Mouse (Mus musculus): ENCODE data around the gene Slc13a3.

Gene Slc13a3

DNA sequence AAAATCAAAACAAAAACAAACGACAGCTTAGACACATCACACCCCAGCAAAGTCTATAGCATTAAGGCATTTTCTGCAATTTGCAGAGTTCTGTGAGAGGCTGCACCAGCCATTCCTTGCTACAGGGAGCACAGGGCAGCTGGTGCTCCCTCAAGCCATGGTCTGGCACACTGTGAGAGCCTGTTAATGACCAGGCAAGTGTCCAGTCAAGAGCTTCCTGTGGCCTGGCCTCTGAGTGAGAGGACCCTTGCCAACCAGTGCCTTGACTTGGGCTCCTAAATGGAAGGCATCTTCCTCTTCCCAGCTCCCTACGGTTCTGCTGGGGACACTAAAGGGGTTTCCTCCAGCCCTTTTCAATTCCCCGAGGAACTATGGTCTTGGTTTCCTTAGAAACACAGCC is 59.1 kb downstream of the Slc13a3 start:
- no peak for DNase-seq (ENCODE audit: low read depth, low spot score)

DNA sequence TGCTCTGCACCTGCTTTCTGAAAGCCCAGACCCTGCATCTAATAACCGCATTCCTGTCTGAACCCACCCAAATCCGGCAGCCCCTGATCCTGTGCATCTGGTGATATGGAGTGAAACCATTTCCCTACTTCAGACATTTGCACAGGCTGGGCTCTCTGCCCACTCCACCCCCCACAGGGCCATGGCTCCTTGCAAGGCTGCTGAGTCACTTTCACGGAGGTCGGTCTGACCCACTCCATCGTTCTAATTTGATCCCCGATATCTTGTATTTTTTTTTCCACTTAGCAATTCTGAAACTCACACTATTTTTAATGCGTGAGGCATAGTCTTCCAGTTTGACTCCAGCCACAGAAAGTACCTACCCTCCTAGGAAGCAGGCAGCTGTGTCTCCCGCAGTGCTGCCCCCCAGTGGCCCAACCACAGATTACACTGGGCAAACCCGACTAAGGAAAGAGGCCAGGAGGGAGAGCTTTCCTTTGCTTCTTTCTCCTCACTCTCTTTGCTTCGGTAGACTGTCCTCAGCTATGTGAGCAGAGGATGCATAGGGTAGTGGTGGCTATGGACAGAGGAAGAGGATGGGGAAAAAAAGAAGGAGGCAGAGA is 65.2 kb downstream of the Slc13a3 start:
- no peak for DNase-seq (ENCODE audit: low read depth, low spot score)

DNA sequence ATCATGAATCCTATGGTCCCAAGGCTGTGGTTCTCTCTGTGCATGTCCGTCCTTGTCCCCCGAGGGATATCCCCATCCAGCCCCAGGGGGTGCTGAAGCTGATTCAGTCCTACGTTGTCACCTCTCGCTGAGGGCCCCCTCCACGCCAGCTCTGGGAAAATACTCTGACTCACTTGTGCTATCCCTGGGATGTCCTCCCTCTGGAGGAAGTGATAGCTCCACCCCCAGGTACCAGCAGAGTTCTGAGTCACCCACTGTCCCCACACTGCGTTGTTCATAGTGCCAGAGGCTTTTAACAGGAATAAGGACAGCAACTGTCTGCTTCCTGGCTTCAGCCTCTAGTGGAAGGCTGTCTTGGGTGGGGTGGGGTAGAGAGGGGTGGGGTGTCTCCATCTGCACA is 67.7 kb downstream of the Slc13a3 start:
- peak; percentile 83 for DNase-seq (ENCODE audit: low read depth, low spot score)

DNA sequence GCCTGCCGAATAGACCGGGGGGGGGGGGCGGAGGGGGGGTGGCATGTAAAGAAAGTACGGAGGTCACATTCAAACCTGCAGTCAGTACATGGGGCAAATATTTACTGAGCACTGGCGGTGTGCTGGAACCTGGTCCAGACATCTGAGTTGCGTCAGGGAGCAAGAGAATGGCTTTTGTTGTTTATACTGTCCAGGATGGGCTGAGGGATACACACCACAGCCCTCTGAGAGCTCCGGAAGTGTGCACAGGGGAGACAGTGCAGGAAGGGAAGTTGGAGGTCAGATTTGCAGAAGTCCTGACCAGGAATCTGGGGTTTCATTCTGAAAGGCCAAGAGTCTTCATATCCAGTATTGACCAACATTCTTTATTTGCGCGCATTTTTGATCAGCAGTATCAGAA is 68.1 kb downstream of the Slc13a3 start:
- no peak for DNase-seq (ENCODE audit: low read depth, low spot score)

GRCm38 (mm10) chr2:165398164-165398785 is 74.8 kb downstream of the Slc13a3 start:
- no peak for DNase-seq (ENCODE audit: low read depth, low spot score)

- no peak for DNase-seq (ENCODE audit: low read depth, low spot score)
These were observed 75.4 kb downstream of the Slc13a3 start for GRCm38 (mm10) chr2:165397502-165398163.

- no peak for DNase-seq (ENCODE audit: low read depth, low spot score)
These were observed 76.1 kb downstream of the Slc13a3 start for GRCm38 (mm10) chr2:165396831-165397501.

DNA sequence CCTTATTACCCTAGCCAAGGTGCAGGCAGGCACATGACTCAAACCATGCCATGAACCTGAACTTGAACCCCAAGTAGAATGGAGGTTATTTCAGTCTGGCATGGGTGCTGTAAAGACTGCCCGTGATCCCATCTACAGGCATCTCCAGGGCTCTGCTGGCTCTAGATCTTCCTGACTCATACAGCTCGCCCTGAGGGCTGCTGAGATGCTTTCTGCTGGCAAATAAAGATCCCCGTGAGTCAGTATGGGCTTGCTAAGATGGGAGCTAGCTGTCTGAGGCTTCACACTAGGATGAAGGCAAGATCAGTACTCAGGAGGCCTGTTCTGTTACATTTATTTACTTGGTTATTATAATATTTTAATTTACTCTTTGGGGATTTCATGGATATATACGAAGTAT is 80.9 kb downstream of the Slc13a3 start:
- DNase-seq (ENCODE audit: low read depth, low spot score), result no peak

- DNase-seq (ENCODE audit: low read depth, low spot score), result peak; percentile 69
These were observed 81.5 kb downstream of the Slc13a3 start for GRCm38 (mm10) chr2:165391561-165391960.

GRCm38 (mm10) chr2:165389299-165389952 is 83.6 kb downstream of the Slc13a3 start:
- DNase-seq (ENCODE audit: low read depth, low spot score), result no peak

GRCm38 (mm10) chr2:165387844-165388495 is 85.1 kb downstream of the Slc13a3 start, which contains the start of gene Zfp334:
Zfp334 (minus strand) TSS chr2:165388259.
- DNase-seq (ENCODE audit: low read depth, low spot score), result peak; percentile 94

- no peak for DNase-seq (ENCODE audit: low read depth, low spot score)
These were observed 85.7 kb downstream of the Slc13a3 start for GRCm38 (mm10) chr2:165387370-165387769.

DNA sequence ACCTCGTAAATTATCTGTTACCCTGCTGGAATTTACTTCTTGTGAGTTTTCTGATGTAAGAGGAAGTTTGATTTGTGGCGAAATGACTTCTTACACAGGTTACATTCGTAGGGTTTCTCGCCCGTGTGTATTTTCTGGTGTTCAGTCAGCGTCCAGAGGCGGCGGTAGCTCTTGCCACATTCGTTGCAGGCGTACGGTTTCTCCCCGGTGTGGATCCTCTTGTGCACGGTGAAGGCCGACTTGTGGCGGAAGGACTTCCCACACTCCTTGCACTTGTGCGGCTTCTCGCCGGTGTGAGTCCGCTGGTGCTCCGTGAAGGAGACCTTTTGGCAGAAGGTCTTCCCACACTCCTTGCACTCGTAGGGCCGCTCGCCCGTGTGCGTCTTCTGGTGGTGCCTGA is 93.0 kb downstream of the Slc13a3 start:
- no peak for DNase-seq (ENCODE audit: low read depth, low spot score)

- DNase-seq (ENCODE audit: low read depth, low spot score), result no peak
These were observed 97.0 kb downstream of the Slc13a3 start for GRCm38 (mm10) chr2:165376001-165376400.

DNA sequence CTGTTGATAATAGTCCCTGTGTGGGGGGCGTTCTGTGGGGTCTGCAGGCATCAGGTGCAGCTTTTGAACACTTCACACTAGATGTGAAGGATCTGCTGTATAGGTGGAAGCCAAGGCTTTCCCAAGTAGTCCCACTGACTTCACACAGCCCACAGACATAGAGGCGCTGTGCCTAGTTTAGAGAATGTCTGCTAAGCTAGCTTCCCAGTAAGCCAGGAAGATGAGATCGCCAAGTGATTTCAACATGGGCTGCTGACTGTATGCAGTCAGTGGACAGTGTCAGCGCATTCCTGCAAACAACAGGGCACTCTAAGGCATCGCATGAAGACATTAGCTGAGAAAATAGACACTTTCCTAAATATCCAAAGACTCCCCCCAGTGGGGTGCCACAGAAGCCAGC is 97.6 kb downstream of the Slc13a3 start:
- no peak for DNase-seq (ENCODE audit: low read depth, low spot score)

DNA sequence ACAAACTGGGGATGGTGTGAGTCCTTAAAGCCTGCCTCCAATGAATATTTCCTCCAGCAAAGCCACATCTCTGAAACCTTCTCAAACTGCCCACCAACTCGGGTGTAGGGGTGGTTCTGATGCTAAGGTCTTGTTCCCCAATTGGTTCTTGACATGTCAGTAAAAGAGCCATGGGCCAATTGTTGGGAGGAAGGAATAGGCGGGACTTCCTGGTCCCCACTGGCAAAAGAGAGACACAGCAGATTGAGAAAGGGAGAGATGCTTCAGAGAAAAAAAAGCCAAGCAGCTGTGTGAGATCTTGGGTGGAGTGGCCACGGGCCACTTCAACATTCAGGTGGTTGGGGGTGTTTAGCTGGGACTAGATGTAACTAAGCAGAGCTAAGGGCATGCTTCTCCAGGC is 102.0 kb downstream of the Slc13a3 start:
- no peak for DNase-seq (ENCODE audit: low read depth, low spot score)

DNA sequence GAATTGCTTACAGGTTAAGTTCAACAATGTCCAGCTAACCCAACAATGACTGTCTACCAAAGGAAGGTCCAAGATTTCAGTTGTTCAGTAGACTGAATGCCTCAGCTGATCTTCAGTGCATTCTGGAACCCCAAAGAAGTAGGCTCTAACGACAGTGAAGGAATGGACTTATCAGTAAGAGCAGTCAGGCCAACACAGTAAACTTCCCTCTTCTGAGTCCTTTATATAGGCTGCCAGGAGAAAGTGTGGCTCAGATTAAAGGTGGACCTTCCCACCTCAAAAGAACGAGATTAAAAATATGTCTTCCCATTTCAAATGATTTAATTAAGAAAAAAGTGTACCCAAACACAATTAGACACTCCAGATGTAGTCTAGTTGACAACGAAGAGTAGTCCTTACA is 102.7 kb downstream of the Slc13a3 start:
- no peak for DNase-seq (ENCODE audit: low read depth, low spot score)

DNA sequence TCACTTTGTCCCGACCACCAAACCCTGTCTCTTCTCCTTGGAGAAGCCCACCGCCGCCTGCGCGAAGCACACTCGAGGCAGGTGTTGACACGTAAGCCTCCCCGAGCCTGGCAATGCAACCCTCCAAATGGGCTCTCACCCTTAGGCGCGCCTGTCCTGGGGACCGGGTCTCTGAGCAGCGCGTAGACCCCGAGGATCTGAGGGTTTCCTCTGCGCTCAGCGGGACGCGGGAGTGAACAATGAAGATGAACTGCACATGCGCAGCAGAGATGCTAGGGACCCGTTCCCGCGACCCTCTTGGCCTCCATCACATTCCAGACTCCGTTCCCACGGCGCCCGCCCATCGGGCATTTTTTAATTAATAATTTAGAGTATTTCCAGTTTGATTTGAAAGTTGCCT is 104.5 kb downstream of the Slc13a3 start, which contains the start of gene Zfp663:
Gene Zfp663, minus strand, starts transcription at position 234 of the 400 bp plus-strand sequence.
- DNase-seq (ENCODE audit: low read depth, low spot score), result no peak

- no peak for DNase-seq (ENCODE audit: low read depth, low spot score)
These were observed 105.1 kb downstream of the Slc13a3 start for GRCm38 (mm10) chr2:165367868-165368439.

DNA sequence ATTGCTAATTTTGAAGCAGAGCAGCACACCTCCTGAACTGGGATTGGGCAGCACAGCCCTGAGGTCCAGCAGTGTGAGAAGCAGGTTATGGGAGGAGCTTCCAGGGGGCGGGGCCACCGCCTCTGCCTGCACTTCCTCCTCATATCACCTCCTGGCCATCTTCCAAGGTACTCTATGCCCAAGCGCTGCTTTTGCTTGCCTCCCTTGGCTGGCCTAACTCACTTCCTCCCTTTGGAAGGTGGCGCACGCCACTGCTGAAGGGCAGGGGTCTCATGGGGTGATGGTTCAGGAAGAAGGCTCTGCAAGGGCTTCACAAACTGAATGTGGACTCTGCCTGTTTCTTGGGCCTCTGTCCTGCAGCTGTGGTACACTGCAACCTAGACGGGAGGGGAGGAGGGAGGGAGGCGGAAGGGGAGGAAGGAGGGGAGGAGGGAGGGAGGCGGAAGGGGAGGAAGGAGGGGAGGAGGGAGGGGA is 105.9 kb downstream of the Slc13a3 start:
- DNase-seq (ENCODE audit: low read depth, low spot score), result no peak

Data from telencephalon, adult 2 months (tissue).